11 mouse cellular contexts compared by ENCODE assay signal in the genomic region with DNA sequence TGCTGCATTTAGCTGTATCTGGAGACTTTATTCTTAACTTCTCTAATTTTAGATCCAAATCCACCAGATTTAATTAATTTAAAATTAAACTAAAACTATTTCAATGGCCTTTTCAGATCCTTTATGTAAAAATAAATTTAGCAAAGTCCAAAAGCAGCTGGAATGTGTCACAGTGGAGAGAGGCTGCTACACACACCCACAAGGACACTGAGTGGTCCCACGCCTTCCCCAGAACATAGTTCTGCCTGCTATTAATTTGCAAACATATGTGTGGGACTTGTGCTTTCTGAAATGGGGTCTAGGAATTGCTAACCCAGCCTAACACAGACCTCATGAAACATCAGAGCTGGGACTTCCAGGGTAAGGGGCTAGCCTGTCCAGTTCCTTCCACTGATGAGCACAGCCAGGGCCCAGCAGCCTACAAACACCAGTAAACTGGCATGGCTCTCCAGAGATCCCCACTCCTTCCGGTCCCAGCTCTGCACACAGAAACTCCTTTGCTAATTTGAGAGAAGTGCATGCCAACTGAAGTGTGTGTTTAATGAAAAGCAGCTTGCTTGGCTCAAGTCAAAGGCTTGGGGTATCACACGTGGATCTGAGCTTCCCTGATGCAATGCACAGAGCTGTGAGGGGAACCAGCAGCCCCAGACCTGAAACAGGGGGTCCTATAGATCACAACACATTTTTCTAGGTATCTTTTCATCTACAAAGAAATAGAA.
DNase-seq lines count a peak whose midpoint lies in the region; ATAC-seq and TF ChIP-seq lines count a peak whose summit lies in the region.
"Had no signal": no experiment of that assay in that cellular context is flagged by ENCODE, and none has a peak within 500 bp of the region (broad histone marks: within the 10 kb centered on the region; RNA-seq: fewer than 3 reads in every experiment).

No protein-coding gene starts in this region.

- no peak overlapping the region for H3K9ac ChIP-seq in forebrain, postnatal 0 days
- H3K9ac ChIP-seq in forebrain, embryonic 11.5 days (ENCODE audit: low read length) = no peak overlapping the region
- H3K9ac ChIP-seq in stomach, embryonic 15.5 days = no peak overlapping the region
- H3K9ac ChIP-seq: liver, embryonic 15.5 days had no signal

- no peaks in the 10 kb centered on the region for H3K4me1 ChIP-seq in forebrain, postnatal 0 days (ENCODE audit: insufficient read depth)
- peaks cover 5% of the 10 kb centered on the region; the same call in 1 of the 2 replicates for H3K4me1 ChIP-seq in forebrain, embryonic 11.5 days (replicated peaks; ENCODE audit: control insufficient read depth, insufficient read depth, low read length)
- peaks cover 69% of the 10 kb centered on the region for H3K4me1 ChIP-seq in limb, embryonic 10.5 days
- H3K4me1 ChIP-seq in stomach, embryonic 15.5 days = 0 out of 2 replicates have a peak, but pooled peaks cover 15% of the 10 kb centered on the region
- H3K4me1 ChIP-seq: liver, embryonic 15.5 days had no signal

- H3K4me3 ChIP-seq in forebrain, postnatal 0 days (ENCODE audit: low read depth, low read length) = no peak overlapping the region
- H3K4me3 ChIP-seq in forebrain, embryonic 11.5 days (ENCODE audit: low read depth, low read length) = no peak overlapping the region
- no peak overlapping the region for H3K4me3 ChIP-seq in limb, embryonic 10.5 days
- no peak overlapping the region for H3K4me3 ChIP-seq in stomach, embryonic 15.5 days (replicated peaks)
- no peak overlapping the region for H3K4me3 ChIP-seq in layer of hippocampus, adult 2 months
- H3K4me3 ChIP-seq: liver, embryonic 15.5 days had no signal

- no peak for TF ChIP-seq CTCF in forebrain, postnatal 0 days (IDR thresholded peaks at IDR 0.05; ENCODE audit: low read depth)
- TF ChIP-seq CTCF in layer of hippocampus, adult 2 months (conservative IDR thresholded peaks at IDR 0.05) = no peak

- intact Hi-C loops in left cerebral cortex, postnatal 36 days (cut with DNase I) = loop anchor here (5.0 kb wide), 1 partner anchor 146 kb away; a partner anchor contains a TSS

- no peaks in the 10 kb centered on the region for H3K27me3 ChIP-seq in forebrain, postnatal 0 days (ENCODE audit: insufficient read depth, low read length)
- no peaks in the 10 kb centered on the region for H3K27me3 ChIP-seq in forebrain, embryonic 11.5 days (ENCODE audit: control insufficient read depth, insufficient read depth, low read length)
- no peaks in the 10 kb centered on the region for H3K27me3 ChIP-seq in limb, embryonic 10.5 days (ENCODE audit: low read depth, poor library complexity, severe bottlenecking)
- no peaks in the 10 kb centered on the region for H3K27me3 ChIP-seq in stomach, embryonic 15.5 days (replicated peaks)
- H3K27me3 ChIP-seq: liver, embryonic 15.5 days had no signal

- no peak overlapping the region for H3K27ac ChIP-seq in forebrain, postnatal 0 days (ENCODE audit: low read depth, low read length)
- no peak overlapping the region for H3K27ac ChIP-seq in forebrain, embryonic 11.5 days (ENCODE audit: low read depth, low read length)
- H3K27ac ChIP-seq in limb, embryonic 10.5 days = peak overlapping the region; percentile 84
- peak overlapping the region; percentile 70 for H3K27ac ChIP-seq in stomach, embryonic 15.5 days
- no peak overlapping the region for H3K27ac ChIP-seq in layer of hippocampus, adult 2 months
- H3K27ac ChIP-seq: liver, embryonic 15.5 days had no signal

- peak; percentile 66 for ATAC-seq in forebrain, postnatal 0 days
- no peak for ATAC-seq in forebrain, embryonic 11.5 days (replicated peaks; ENCODE audit: low FRiP score)
- peak; percentile 38; the same call in 1 of the 2 replicates for ATAC-seq in stomach, embryonic 15.5 days (ENCODE audit: insufficient read depth, low FRiP score, low read depth)

- H3K36me3 ChIP-seq in forebrain, postnatal 0 days (ENCODE audit: insufficient read depth) = no peaks in the 10 kb centered on the region
- H3K36me3 ChIP-seq in forebrain, embryonic 11.5 days (ENCODE audit: control insufficient read depth, insufficient read depth, low read length) = no peaks in the 10 kb centered on the region
- peaks cover 5% of the 10 kb centered on the region; the same call in 1 of the 2 replicates for H3K36me3 ChIP-seq in limb, embryonic 10.5 days
- H3K36me3 ChIP-seq in stomach, embryonic 15.5 days = no peaks in the 10 kb centered on the region
- H3K36me3 ChIP-seq: liver, embryonic 15.5 days had no signal

- 47% methylated on average over 3 of the region's 3 CpGs for WGBS in forebrain, postnatal 0 days
- WGBS in forebrain, embryonic 11.5 days = 66% methylated on average over 3 of the region's 3 CpGs
- 19% methylated on average over 3 of the region's 3 CpGs for WGBS in limb, embryonic 10.5 days
- WGBS in stomach, embryonic 15.5 days = 32% methylated on average over 3 of the region's 3 CpGs

- H3K9me3 ChIP-seq in forebrain, postnatal 0 days (ENCODE audit: low read length) = no peaks in the 10 kb centered on the region
- no peaks in the 10 kb centered on the region for H3K9me3 ChIP-seq in forebrain, embryonic 11.5 days (ENCODE audit: control insufficient read depth, low read length)
- no peaks in the 10 kb centered on the region; the same call in 1 of the 2 replicates for H3K9me3 ChIP-seq in limb, embryonic 10.5 days (replicated peaks)
- H3K9me3 ChIP-seq in stomach, embryonic 15.5 days = no peaks in the 10 kb centered on the region
- H3K9me3 ChIP-seq: liver, embryonic 15.5 days had no signal

- DNase-seq in forebrain, postnatal 0 days = peak; percentile 41
- no peak for DNase-seq in forebrain, embryonic 11.5 days (ENCODE audit: low spot score)
- DNase-seq in left cerebral cortex, postnatal 36 days (ENCODE audit: low spot score in 2 of 2) = peak; percentile 17 to 31
- DNase-seq in left cerebral cortex, adult 8-10 months (ENCODE audit: low spot score in 2 of 2) = no peak
- DNase-seq in limb, embryonic 10.5 days (ENCODE audit: low spot score) = peak; percentile 79
- no peak for DNase-seq in ovary, adult 18-20 months (ENCODE audit: low spot score)
- no peak for DNase-seq in layer of hippocampus, adult 2 months (ENCODE audit: low spot score in 2 of 2)
- DNase-seq: cerebellum, adult 8-10 months; kidney, postnatal 14 days had no signal

- H3K4me2 ChIP-seq in forebrain, postnatal 0 days (ENCODE audit: low read depth) = no peak overlapping the region
- H3K4me2 ChIP-seq in forebrain, embryonic 11.5 days (ENCODE audit: low read depth, low read length, severe bottlenecking) = no peak overlapping the region
- H3K4me2 ChIP-seq in stomach, embryonic 15.5 days = no peak overlapping the region
- H3K4me2 ChIP-seq: liver, embryonic 15.5 days had no signal

Comparison
In these comparisons a context has a peak if more than half of its experiments do, and no peak if none do; other contexts are left out.
1. DNase-seq: peak in forebrain, postnatal 0 days (single experiment), left cerebral cortex, postnatal 36 days (2 of 2) and limb, embryonic 10.5 days (single experiment); none in forebrain, embryonic 11.5 days (single experiment), left cerebral cortex, adult 8-10 months (0 of 2), ovary, adult 18-20 months (single experiment) and layer of hippocampus, adult 2 months (0 of 2).
2. H3K27ac ChIP-seq: peak in limb, embryonic 10.5 days (single experiment) and stomach, embryonic 15.5 days (single experiment); none in forebrain, postnatal 0 days (single experiment), forebrain, embryonic 11.5 days (single experiment) and layer of hippocampus, adult 2 months (single experiment).